Mouse (Mus musculus): ENCODE results near the gene Phf14. TPM values are rescaled to one million over a fixed set of nuclear protein-coding genes. Genes with fewer than 3 reads are reported as not detected.
"Not testable (repeated sequence)": the region's sequence is repeated elsewhere in the genome, so short reads cannot be mapped to it uniquely, and the experiment has no call there.

Phf14 gene
- 9.3 and 9.6 TPM in 2 replicates for polyA plus RNA-seq (2012; rRNA removed)

GRCm38 (mm10) chr6:11907269-11908032 is at the start of gene Phf14, which contains the start of gene Ndufa4:
Phf14 (plus strand) TSS chr6:11907809.
Ndufa4 (minus strand) TSS chr6:11907497.
- DNase-seq: peak; percentile 84
- peaks cover 9% of the 10 kb centered on the region; the same call in 1 of the 2 replicates for H3K36me3 ChIP-seq (ENCODE audit: control insufficient read depth, insufficient read depth, low read length)
- peaks cover 3% of the 10 kb centered on the region for H3K4me1 ChIP-seq (replicated peaks; ENCODE audit: control insufficient read depth, insufficient read depth, low read length)
- H3K27ac ChIP-seq (ENCODE audit: control insufficient read depth, insufficient read depth, low read length): peak within 1 kb of the TSS; percentile 36; the same call in 1 of the 2 replicates
- H3K4me3 ChIP-seq (ENCODE audit: control insufficient read depth, insufficient read depth, low read length): peak within 1 kb of the TSS; percentile 99
- TF ChIP-seq CTCF (IDR thresholded peaks at IDR 0.05; ENCODE audit: borderline replicate concordance, control insufficient read depth, extremely low read depth, insufficient read depth, low read length, poor library complexity) (0 out of 2 replicates have a peak, but pooled peaks have one; percentile 24), POLR2A (IDR thresholded peaks at IDR 0.05; ENCODE audit: control insufficient read depth, extremely low read depth, insufficient read depth, low read length, poor library complexity) (peak; percentile 90)
- no peaks in the 10 kb centered on the region for H3K27me3 ChIP-seq (ENCODE audit: control insufficient read depth, insufficient read depth, low read length)
- whole genome bisulfite sequencing: under 1% methylated on average over 59 of the region's 59 CpGs

- no CpG with 5 or more reads among the region's 2 CpGs for WGBS
- DNase-seq; H3K27ac ChIP-seq (ENCODE audit: control insufficient read depth, insufficient read depth, low read length); H3K4me1 ChIP-seq (replicated peaks; ENCODE audit: control insufficient read depth, insufficient read depth, low read length); H3K27me3 ChIP-seq (ENCODE audit: control insufficient read depth, insufficient read depth, low read length); H3K36me3 ChIP-seq (ENCODE audit: control insufficient read depth, insufficient read depth, low read length); H3K4me3 ChIP-seq (ENCODE audit: control insufficient read depth, insufficient read depth, low read length): not testable (repeated sequence)
Observed at GRCm38 (mm10) chr6:11875364-11875763, 32.2 kb upstream of the Phf14 start.

GRCm38 (mm10) chr6:11900809-11901310 is 6.7 kb upstream of the Phf14 start:
- H3K36me3 ChIP-seq (ENCODE audit: control insufficient read depth, insufficient read depth, low read length): peaks cover 36% of the 10 kb centered on the region
- no peak for DNase-seq
- no peaks in the 10 kb centered on the region; the same call in 1 of the 2 replicates for H3K4me1 ChIP-seq (replicated peaks; ENCODE audit: control insufficient read depth, insufficient read depth, low read length)
- no peak for TF ChIP-seq CTCF (IDR thresholded peaks at IDR 0.05; ENCODE audit: borderline replicate concordance, control insufficient read depth, extremely low read depth, insufficient read depth, low read length, poor library complexity)
- no peak for TF ChIP-seq POLR2A (IDR thresholded peaks at IDR 0.05; ENCODE audit: control insufficient read depth, extremely low read depth, insufficient read depth, low read length, poor library complexity)
- no peaks in the 10 kb centered on the region for H3K27me3 ChIP-seq (ENCODE audit: control insufficient read depth, insufficient read depth, low read length)
- no peak overlapping the region for H3K27ac ChIP-seq (ENCODE audit: control insufficient read depth, insufficient read depth, low read length)
- WGBS: 94% methylated on average over 4 of the region's 4 CpGs
- no peak overlapping the region for H3K4me3 ChIP-seq (ENCODE audit: control insufficient read depth, insufficient read depth, low read length)

- H3K4me1 ChIP-seq (replicated peaks; ENCODE audit: control insufficient read depth, insufficient read depth, low read length): peaks cover 3% of the 10 kb centered on the region
- DNase-seq: no peak
- H3K27ac ChIP-seq (ENCODE audit: control insufficient read depth, insufficient read depth, low read length): peak overlapping the region; percentile 36; the same call in 1 of the 2 replicates
- H3K4me3 ChIP-seq (ENCODE audit: control insufficient read depth, insufficient read depth, low read length): peak overlapping the region; percentile 99
- 0% methylated on average over 5 of the region's 5 CpGs for WGBS
- TF ChIP-seq POLR2A (IDR thresholded peaks at IDR 0.05; ENCODE audit: control insufficient read depth, extremely low read depth, insufficient read depth, low read length, poor library complexity) (no peak), CTCF (IDR thresholded peaks at IDR 0.05; ENCODE audit: borderline replicate concordance, control insufficient read depth, extremely low read depth, insufficient read depth, low read length, poor library complexity) (no peak)
- H3K36me3 ChIP-seq (ENCODE audit: control insufficient read depth, insufficient read depth, low read length): peaks cover 14% of the 10 kb centered on the region; the same call in 1 of the 2 replicates
- no peaks in the 10 kb centered on the region for H3K27me3 ChIP-seq (ENCODE audit: control insufficient read depth, insufficient read depth, low read length)
Observed at GRCm38 (mm10) chr6:11906890-11907268, 730 bp upstream of the Phf14 start.

- Histone ChIP-seq H3K27ac (ENCODE audit: control insufficient read depth, insufficient read depth, low read length) (no peak overlapping the region), H3K4me1 (replicated peaks; ENCODE audit: control insufficient read depth, insufficient read depth, low read length) (peaks cover 3% of the 10 kb centered on the region), H3K27me3 (ENCODE audit: control insufficient read depth, insufficient read depth, low read length) (no peaks in the 10 kb centered on the region), H3K4me3 (ENCODE audit: control insufficient read depth, insufficient read depth, low read length) (no peak overlapping the region), H3K36me3 (ENCODE audit: control insufficient read depth, insufficient read depth, low read length) (peaks cover 5% of the 10 kb centered on the region; the same call in 1 of the 2 replicates)
- TF ChIP-seq POLR2A (IDR thresholded peaks at IDR 0.05; ENCODE audit: control insufficient read depth, extremely low read depth, insufficient read depth, low read length, poor library complexity) (no peak), CTCF (IDR thresholded peaks at IDR 0.05; ENCODE audit: borderline replicate concordance, control insufficient read depth, extremely low read depth, insufficient read depth, low read length, poor library complexity) (no peak)
- WGBS: 8% methylated on average over 7 of the region's 7 CpGs
- peak; percentile 5 for DNase-seq
Observed at GRCm38 (mm10) chr6:11908170-11908569, 561 bp downstream of the Phf14 start.

GRCm38 (mm10) chr6:11925496-11926041 is 18.0 kb downstream of the Phf14 start:
- Histone ChIP-seq H3K27ac (ENCODE audit: control insufficient read depth, insufficient read depth, low read length) (peak overlapping the region; percentile 56; the same call in 1 of the 2 replicates), H3K4me1 (replicated peaks; ENCODE audit: control insufficient read depth, insufficient read depth, low read length) (peaks cover 3% of the 10 kb centered on the region), H3K4me3 (ENCODE audit: control insufficient read depth, insufficient read depth, low read length) (peak overlapping the region; percentile 98), H3K36me3 (ENCODE audit: control insufficient read depth, insufficient read depth, low read length) (peaks cover 15% of the 10 kb centered on the region; the same call in 1 of the 2 replicates), H3K27me3 (ENCODE audit: control insufficient read depth, insufficient read depth, low read length) (no peaks in the 10 kb centered on the region)
- under 1% methylated on average over 20 of the region's 20 CpGs for WGBS
- DNase-seq: peak; percentile 85
- TF ChIP-seq POLR2A (IDR thresholded peaks at IDR 0.05; ENCODE audit: control insufficient read depth, extremely low read depth, insufficient read depth, low read length, poor library complexity): peak; percentile 80
- TF ChIP-seq CTCF (IDR thresholded peaks at IDR 0.05; ENCODE audit: borderline replicate concordance, control insufficient read depth, extremely low read depth, insufficient read depth, low read length, poor library complexity): no peak

Data from thymus, adult 2 months (tissue).